12 mouse cellular contexts compared by ENCODE assay signal in genomic region chr11:120826016-120826953, GRCm38 (mm10). TPM values are rescaled to one million over a fixed set of nuclear protein-coding genes. Genes with fewer than 3 reads are reported as not detected.
DNase-seq lines count a peak whose midpoint lies in the region; ATAC-seq and TF ChIP-seq lines count a peak whose summit lies in the region.
"Had no signal": no experiment of that assay in that cellular context is flagged by ENCODE, and none has a peak within 500 bp of the region (broad histone marks: within the 10 kb centered on the region; RNA-seq: fewer than 3 reads in every experiment).

No protein-coding gene starts in this region.

- no peak for TF ChIP-seq EP300 in stomach, postnatal 0 days (optimal IDR thresholded peaks at IDR 0.05)

- H3K36me3 ChIP-seq in stomach, embryonic 14.5 days (ENCODE audit: control insufficient read depth, insufficient read depth, low read length), result peaks cover 17% of the 10 kb centered on the region
- 0 out of 2 replicates have a peak, but pooled peaks cover 4% of the 10 kb centered on the region for H3K36me3 ChIP-seq in stomach, postnatal 0 days (ENCODE audit: control insufficient read depth, insufficient read depth, low read length)
- H3K36me3 ChIP-seq in limb, embryonic 10.5 days, result peaks cover 27% of the 10 kb centered on the region
- H3K36me3 ChIP-seq in neural tube, embryonic 14.5 days (ENCODE audit: control insufficient read depth, insufficient read depth, low read length), result no peaks in the 10 kb centered on the region

- TF ChIP-seq CTCF in stomach, postnatal 0 days (IDR thresholded peaks at IDR 0.05; ENCODE audit: low read depth), result no peak

- H3K4me3 ChIP-seq in stomach, embryonic 14.5 days (ENCODE audit: low read depth, low read length), result no peak overlapping the region
- H3K4me3 ChIP-seq in stomach, postnatal 0 days (ENCODE audit: low read depth, low read length), result no peak overlapping the region
- H3K4me3 ChIP-seq in limb, embryonic 10.5 days, result no peak overlapping the region
- no peak overlapping the region for H3K4me3 ChIP-seq in neural tube, embryonic 14.5 days (ENCODE audit: low read depth, low read length)

- WGBS in stomach, embryonic 14.5 days, result 82% methylated on average over 8 of the region's 8 CpGs
- 81% methylated on average over 8 of the region's 8 CpGs for WGBS in stomach, postnatal 0 days
- WGBS in limb, embryonic 10.5 days, result 86% methylated on average over 8 of the region's 8 CpGs
- WGBS in neural tube, embryonic 14.5 days, result 76% methylated on average over 8 of the region's 8 CpGs

- H3K4me1 ChIP-seq in stomach, embryonic 14.5 days (ENCODE audit: control insufficient read depth, insufficient read depth, low read length), result peaks cover 28% of the 10 kb centered on the region
- H3K4me1 ChIP-seq in stomach, postnatal 0 days (replicated peaks; ENCODE audit: control insufficient read depth, insufficient read depth), result peaks cover 9% of the 10 kb centered on the region
- peaks cover 43% of the 10 kb centered on the region for H3K4me1 ChIP-seq in limb, embryonic 10.5 days
- peaks cover 24% of the 10 kb centered on the region for H3K4me1 ChIP-seq in neural tube, embryonic 14.5 days (ENCODE audit: control insufficient read depth, insufficient read depth, low read length)

- H3K9me3 ChIP-seq in stomach, embryonic 14.5 days (ENCODE audit: control insufficient read depth, low read depth, low read length), result no peaks in the 10 kb centered on the region
- no peaks in the 10 kb centered on the region for H3K9me3 ChIP-seq in stomach, postnatal 0 days (ENCODE audit: control insufficient read depth, low read length)
- no peaks in the 10 kb centered on the region for H3K9me3 ChIP-seq in limb, embryonic 10.5 days (replicated peaks)
- no peaks in the 10 kb centered on the region for H3K9me3 ChIP-seq in neural tube, embryonic 14.5 days (ENCODE audit: control insufficient read depth, low read length)

- intact Hi-C loops in gastrocnemius, postnatal 14 days (cut with DNase I; ENCODE audit: low total_unique reads), result loop anchor here (10.0 kb wide), 1 partner anchor 69 kb away; no protein-coding TSS in a partner anchor
- intact Hi-C loops in left cerebral cortex, postnatal 25 days (cut with DNase I), result no loop called here

- no peak for ATAC-seq in stomach, embryonic 14.5 days (ENCODE audit: insufficient number of reproducible peaks, insufficient read depth, low FRiP score, low read depth)
- ATAC-seq in stomach, postnatal 0 days (ENCODE audit: low FRiP score, low TSS enrichment), result no peak
- ATAC-seq in neural tube, embryonic 14.5 days (ENCODE audit: low read depth), result no peak
- ATAC-seq: CD4-positive, CD25-positive, alpha-beta regulatory T cell, adult 4 months; lung, postnatal 0 days had no signal

- H3K4me2 ChIP-seq in stomach, embryonic 14.5 days (replicated peaks; ENCODE audit: low read depth, low read length), result no peak overlapping the region
- H3K4me2 ChIP-seq in stomach, postnatal 0 days (replicated peaks; ENCODE audit: low read depth), result no peak overlapping the region
- no peak overlapping the region for H3K4me2 ChIP-seq in neural tube, embryonic 14.5 days (ENCODE audit: low read depth, low read length)

- DNase-seq in gastrocnemius, postnatal 14 days, result peak; percentile 3
- DNase-seq in gastrocnemius, postnatal 25 days, result no peak
- no peak for DNase-seq in stomach, postnatal 0 days (ENCODE audit: low spot score)
- no peak for DNase-seq in limb, embryonic 10.5 days (ENCODE audit: low spot score)
- DNase-seq in left cerebral cortex, postnatal 25 days (ENCODE audit: low spot score in 2 of 2), result no peak
- no peak for DNase-seq in embryo, embryonic 10.5 days (ENCODE audit: low spot score)
- DNase-seq: kidney, adult 18-20 months; right cerebral cortex, postnatal 14 days had no signal

- no peak overlapping the region for H3K9ac ChIP-seq in stomach, embryonic 14.5 days (replicated peaks; ENCODE audit: low read depth, low read length)
- H3K9ac ChIP-seq in stomach, postnatal 0 days (ENCODE audit: low read length), result no peak overlapping the region
- no peak overlapping the region for H3K9ac ChIP-seq in neural tube, embryonic 14.5 days (replicated peaks; ENCODE audit: low read depth, low read length)

- no peaks in the 10 kb centered on the region for H3K27me3 ChIP-seq in stomach, embryonic 14.5 days (ENCODE audit: control insufficient read depth, insufficient read depth, low read length)
- no peaks in the 10 kb centered on the region for H3K27me3 ChIP-seq in stomach, postnatal 0 days (ENCODE audit: control insufficient read depth, insufficient read depth, low read length)
- no peaks in the 10 kb centered on the region for H3K27me3 ChIP-seq in limb, embryonic 10.5 days (ENCODE audit: low read depth, poor library complexity, severe bottlenecking)
- no peaks in the 10 kb centered on the region for H3K27me3 ChIP-seq in neural tube, embryonic 14.5 days (ENCODE audit: control insufficient read depth, insufficient read depth, low read length)

- H3K27ac ChIP-seq in stomach, embryonic 14.5 days (ENCODE audit: low read length), result peak overlapping the region; percentile 98; the same call in 1 of the 2 replicates
- no peak overlapping the region for H3K27ac ChIP-seq in stomach, postnatal 0 days (replicated peaks)
- peak overlapping the region; percentile 98 for H3K27ac ChIP-seq in limb, embryonic 10.5 days
- peak overlapping the region; percentile 99; the same call in 1 of the 2 replicates for H3K27ac ChIP-seq in neural tube, embryonic 14.5 days (ENCODE audit: low read depth, low read length)

RNA-seq across cellular contexts. Expression of gene Fasn, which starts 1.9 kb away (rescaled TPM):
- 10 to 100 TPM; 13.9 to 19.4 TPM for total RNA-seq in gastrocnemius, postnatal 14 days (2021)
- 10 to 100 TPM; 11.1 to 59.9 TPM for total RNA-seq in gastrocnemius, postnatal 25 days (2021)
- polyA plus RNA-seq in stomach, embryonic 14.5 days (2014; fragmentation: Nextera tagmentation; extraction: Ambion mirVana), result 69.0 and 70.9 TPM in 2 replicates
- polyA plus RNA-seq in stomach, postnatal 0 days (2015; fragmentation: Nextera tagmentation; extraction: Ambion mirVana), result 16.0 and 19.7 TPM in 2 replicates
- polyA plus RNA-seq in limb, embryonic 10.5 days (2016; fragmentation: Nextera tagmentation; extraction: Ambion mirVana), result 125 and 139 TPM in 2 replicates
- polyA plus RNA-seq in neural tube, embryonic 14.5 days (2014; fragmentation: Nextera tagmentation; extraction: Ambion mirVana), result 107 and 117 TPM in 2 replicates
- 100 to 1,000 TPM; 168 to 171 TPM for total RNA-seq in left cerebral cortex, postnatal 25 days (2021)

RNA-seq across cellular contexts. Expression of gene Dus1l, which starts 30.1 kb away (rescaled TPM):
- total RNA-seq in gastrocnemius, postnatal 14 days (2021), result 10 to 100 TPM; 35.2 to 37.4 TPM
- total RNA-seq in gastrocnemius, postnatal 25 days (2021), result 10 to 100 TPM; 32.6 to 36.2 TPM
- polyA plus RNA-seq in stomach, embryonic 14.5 days (2014; fragmentation: Nextera tagmentation; extraction: Ambion mirVana), result 59.7 and 66.9 TPM in 2 replicates
- 39.8 and 42.4 TPM in 2 replicates for polyA plus RNA-seq in stomach, postnatal 0 days (2015; fragmentation: Nextera tagmentation; extraction: Ambion mirVana)
- 122 and 136 TPM in 2 replicates for polyA plus RNA-seq in limb, embryonic 10.5 days (2016; fragmentation: Nextera tagmentation; extraction: Ambion mirVana)
- polyA plus RNA-seq in neural tube, embryonic 14.5 days (2014; fragmentation: Nextera tagmentation; extraction: Ambion mirVana), result 44.8 and 47.8 TPM in 2 replicates
- total RNA-seq in left cerebral cortex, postnatal 25 days (2021), result 10 to 100 TPM; 40.0 to 42.8 TPM

RNA-seq across cellular contexts. Expression of gene Gps1, which starts 42.2 kb away (rescaled TPM):
- total RNA-seq in gastrocnemius, postnatal 14 days (2021), result 10 to 100 TPM; 49.5 to 51.8 TPM
- 10 to 100 TPM; 50.3 to 53.0 TPM for total RNA-seq in gastrocnemius, postnatal 25 days (2021)
- 218 and 224 TPM in 2 replicates for polyA plus RNA-seq in stomach, embryonic 14.5 days (2014; fragmentation: Nextera tagmentation; extraction: Ambion mirVana)
- polyA plus RNA-seq in stomach, postnatal 0 days (2015; fragmentation: Nextera tagmentation; extraction: Ambion mirVana), result 94.5 and 98.6 TPM in 2 replicates
- polyA plus RNA-seq in limb, embryonic 10.5 days (2016; fragmentation: Nextera tagmentation; extraction: Ambion mirVana), result 269 and 270 TPM in 2 replicates
- polyA plus RNA-seq in neural tube, embryonic 14.5 days (2014; fragmentation: Nextera tagmentation; extraction: Ambion mirVana), result 302 and 312 TPM in 2 replicates
- total RNA-seq in left cerebral cortex, postnatal 25 days (2021), result 100 to 1,000 TPM; 139 to 143 TPM

RNA-seq across cellular contexts. Expression of gene Rfng, which starts 42.3 kb away (rescaled TPM):
- total RNA-seq in gastrocnemius, postnatal 14 days (2021), result 1 to 10 TPM; 6.7 to 7.9 TPM
- total RNA-seq in gastrocnemius, postnatal 25 days (2021), result 10 to 100 TPM in 1 of 2 experiments, 1 to 10 TPM in 1; 9.6 to 11.0 TPM
- 27.8 and 29.5 TPM in 2 replicates for polyA plus RNA-seq in stomach, embryonic 14.5 days (2014; fragmentation: Nextera tagmentation; extraction: Ambion mirVana)
- 18.1 and 23.2 TPM in 2 replicates for polyA plus RNA-seq in stomach, postnatal 0 days (2015; fragmentation: Nextera tagmentation; extraction: Ambion mirVana)
- 35.7 and 40.4 TPM in 2 replicates for polyA plus RNA-seq in limb, embryonic 10.5 days (2016; fragmentation: Nextera tagmentation; extraction: Ambion mirVana)
- polyA plus RNA-seq in neural tube, embryonic 14.5 days (2014; fragmentation: Nextera tagmentation; extraction: Ambion mirVana), result 89.6 and 91.1 TPM in 2 replicates
- 10 to 100 TPM; 62.9 to 63.3 TPM for total RNA-seq in left cerebral cortex, postnatal 25 days (2021)
